Mouse (Mus musculus) C2C12 (cell line): ENCODE results near the gene Ern2.

Source experiments
- MAX ChIP-seq: IDR thresholded peaks from one replicate; pipeline ENCODE4 v1.6.1; 2011; ENCODE audit warnings: mild to moderate bottlenecking, control low read depth
- USF1 ChIP-seq: IDR thresholded peaks from one replicate; pipeline ENCODE4 v1.6.1; 2011; ENCODE audit warnings: low read depth, mild to moderate bottlenecking, control low read depth, moderate library complexity

DNA sequence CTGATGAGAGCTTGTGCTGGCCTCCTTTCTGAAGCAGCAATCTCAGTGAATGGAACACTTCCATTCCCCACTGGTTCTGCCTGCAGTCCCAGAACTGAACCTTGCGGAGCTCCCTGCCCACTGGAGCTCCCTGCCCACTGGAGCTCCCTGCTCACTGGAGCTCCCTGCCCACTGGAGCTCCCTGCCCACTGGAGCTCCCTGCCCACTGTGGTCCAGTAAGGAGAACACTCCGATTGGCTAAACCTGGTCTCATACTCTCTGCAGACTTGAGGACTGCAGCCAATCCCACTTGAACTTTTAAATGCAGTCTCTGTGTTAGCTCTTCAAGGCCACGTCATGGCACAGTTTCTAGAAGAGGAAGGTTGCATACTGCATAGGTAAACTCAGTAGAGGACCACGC is 40.7 kb upstream of the Ern2 start:
- TF ChIP-seq USF1 (no peak), MAX (no peak)
